Mouse (Mus musculus) forebrain, embryonic 12.5 days (tissue): ENCODE results near the gene Mxra7. TPM values are rescaled to one million over a fixed set of nuclear protein-coding genes. Genes with fewer than 3 reads are reported as not detected.

Source experiments
- ATAC-seq: fragments of 200-750 bp; cut with Nextera tagmentation; 2 replicates; pipeline ENCODE4 v1.8.0; 2017; ENCODE audit warnings: moderate TSS enrichment; ENCODE audit not compliant: low FRiP score
- H3K27ac ChIP-seq: fragments of 300-500 bp; sonication (generic); 2 replicates; pipeline ENCODE4 v1.5.1; 2016; ENCODE audit warnings: mild to moderate bottlenecking
- H3K27me3 ChIP-seq: fragments of 300-500 bp; sonication (generic); 2 replicates; pipeline ENCODE4 v1.6.1; 2016; ENCODE audit warnings: mild to moderate bottlenecking
- H3K36me3 ChIP-seq: fragments of 300-500 bp; sonication (generic); replicated peaks from 2 replicates; pipeline ENCODE4 v1.6.1; 2016; ENCODE audit warnings: mild to moderate bottlenecking
- H3K4me1 ChIP-seq: fragments of 300-500 bp; sonication (generic); 2 replicates; pipeline ENCODE4 v1.6.1; 2016
- H3K4me2 ChIP-seq: fragments of 300-500 bp; sonication (generic); 2 replicates; pipeline ENCODE4 v1.6.1; 2016; ENCODE audit warnings: mild to moderate bottlenecking, moderate library complexity
- H3K4me3 ChIP-seq: fragments of 300-500 bp; sonication (generic); replicated peaks from 2 replicates; pipeline ENCODE4 v1.5.1; 2016; ENCODE audit warnings: mild to moderate bottlenecking
- H3K9ac ChIP-seq: fragments of 300-500 bp; sonication (generic); 2 replicates; pipeline ENCODE4 v1.6.1; 2016; ENCODE audit warnings: mild to moderate bottlenecking
- H3K9me3 ChIP-seq: fragments of 300-500 bp; sonication (generic); 2 replicates; pipeline ENCODE4 v1.6.1; 2016
- WGBS: fragments of 180-500 bp; shearing (Covaris S2); methylation state at CpG from one replicate; pipeline ENCODE4 v1.1.7; 2016; 5-methylcytosine and 5-hydroxymethylcytosine counted together
- polyA plus RNA-seq: library from polyadenylated mRNA; unstranded; fragments of >200 nt; fragmentation: Nextera tagmentation; extraction: Ambion mirVana; gene quantifications from 2 replicates; pipeline ENCODE4 v1.2.1, GENCODE M21; 2016

Mxra7 gene
- polyA plus RNA-seq, 1 experiment from 2014 or later: 25.9 TPM

DNA sequence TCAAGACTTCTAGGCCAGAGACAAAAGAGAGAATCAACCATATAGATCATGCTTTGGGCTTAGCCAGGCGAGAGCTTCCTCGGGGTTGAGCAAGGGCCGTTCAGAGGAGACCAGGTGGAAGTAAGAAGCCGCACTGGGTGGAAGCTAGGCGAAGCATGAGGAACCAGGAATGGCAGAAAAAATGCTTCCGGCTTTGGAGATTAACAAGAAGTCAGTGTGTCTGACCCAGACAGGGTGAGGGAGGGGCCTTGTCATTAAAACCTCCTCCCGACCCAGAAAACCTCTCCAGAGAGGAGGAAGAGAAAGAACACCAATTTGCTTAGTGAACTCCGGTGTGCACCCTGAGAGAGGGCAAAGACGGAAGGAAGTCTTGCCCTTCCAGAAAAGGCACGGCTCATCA lies 43.6 kb downstream of the Mxra7 start:
- Histone ChIP-seq H3K27me3 (no peaks in the 10 kb centered on the region), H3K4me1 (no peaks in the 10 kb centered on the region), H3K9me3 (no peaks in the 10 kb centered on the region), H3K36me3 (no peaks in the 10 kb centered on the region), H3K9ac (no peak overlapping the region), H3K27ac (no peak overlapping the region), H3K4me2 (no peak overlapping the region), H3K4me3 (no peak overlapping the region)
- ATAC-seq: no peak
- 93% methylated on average over 10 of the region's 10 CpGs for WGBS

- no peaks in the 10 kb centered on the region for H3K4me1 ChIP-seq
- no peaks in the 10 kb centered on the region for H3K9me3 ChIP-seq
- no peak overlapping the region for H3K9ac ChIP-seq
- no peak overlapping the region for H3K4me3 ChIP-seq
- no peak overlapping the region for H3K4me2 ChIP-seq
- no peaks in the 10 kb centered on the region for H3K36me3 ChIP-seq
- H3K27me3 ChIP-seq: no peaks in the 10 kb centered on the region
- H3K27ac ChIP-seq: no peak overlapping the region
- no peak for ATAC-seq
- 76% methylated on average over 9 of the region's 9 CpGs for WGBS
These were observed 45.1 kb downstream of the Mxra7 start for GRCm38 (mm10) chr11:116782737-116783145.

GRCm38 (mm10) chr11:116775407-116775806 lies 52.4 kb downstream of the Mxra7 start, which contains the start of gene St6galnac1:
Gene St6galnac1 (minus strand): TSS chr11:116775507.
- ATAC-seq: no peak
- 90% methylated on average over 7 of the region's 7 CpGs for WGBS

GRCm38 (mm10) chr11:116773205-116773604 lies 54.6 kb downstream of the Mxra7 start:
- Histone ChIP-seq H3K9ac (no peak overlapping the region), H3K4me2 (no peak overlapping the region), H3K27ac (no peak overlapping the region), H3K9me3 (no peaks in the 10 kb centered on the region), H3K36me3 (no peaks in the 10 kb centered on the region), H3K4me3 (no peak overlapping the region), H3K27me3 (no peaks in the 10 kb centered on the region), H3K4me1 (no peaks in the 10 kb centered on the region)
- 63% methylated on average over 2 of the region's 2 CpGs for WGBS
- ATAC-seq: no peak

More at GRCm38 (mm10) chr11:116775407-116775806, 52.4 kb downstream of the Mxra7 start, which contains the start of gene St6galnac1:
- H3K27me3 ChIP-seq: no peaks in the 10 kb centered on the region
- H3K36me3 ChIP-seq: no peaks in the 10 kb centered on the region
- no peak within 1 kb of the TSS for H3K4me3 ChIP-seq
- H3K9ac ChIP-seq: no peak within 1 kb of the TSS
- H3K4me2 ChIP-seq: no peak within 1 kb of the TSS
- H3K4me1 ChIP-seq: no peaks in the 10 kb centered on the region
- H3K9me3 ChIP-seq: no peaks in the 10 kb centered on the region
- no peak within 1 kb of the TSS for H3K27ac ChIP-seq

DNA sequence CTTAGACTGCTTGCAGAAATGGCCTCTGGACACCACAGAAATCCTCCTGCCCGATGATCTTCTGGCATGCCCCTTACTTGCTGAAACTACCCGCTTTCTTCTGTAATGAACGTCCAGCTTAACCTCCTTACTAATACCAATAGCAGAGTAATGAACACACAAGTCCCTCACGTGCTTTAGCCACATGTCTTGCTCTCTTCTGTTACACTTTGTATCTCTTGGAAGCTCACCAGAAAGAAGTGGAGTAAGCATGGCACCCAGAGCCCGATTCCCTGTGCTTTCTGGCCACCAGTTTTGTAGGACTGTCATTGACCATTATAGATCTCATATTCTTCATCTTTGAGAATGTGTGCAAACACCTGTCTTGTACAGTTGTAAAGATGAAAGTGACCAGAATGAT lies 58.0 kb downstream of the Mxra7 start:
- H3K4me3 ChIP-seq: no peak overlapping the region
- no peaks in the 10 kb centered on the region for H3K27me3 ChIP-seq
- no peak for ATAC-seq
- H3K9ac ChIP-seq: no peak overlapping the region
- 84% methylated on average over 5 of the region's 5 CpGs for WGBS
- H3K4me1 ChIP-seq: no peaks in the 10 kb centered on the region
- H3K36me3 ChIP-seq: no peaks in the 10 kb centered on the region
- no peak overlapping the region for H3K27ac ChIP-seq
- H3K9me3 ChIP-seq: no peaks in the 10 kb centered on the region
- H3K4me2 ChIP-seq: no peak overlapping the region

- WGBS: 92% methylated on average over 2 of the region's 2 CpGs
- no peak overlapping the region for H3K9ac ChIP-seq
- no peak overlapping the region for H3K4me3 ChIP-seq
- ATAC-seq: no peak
- H3K27ac ChIP-seq: no peak overlapping the region
- H3K4me1 ChIP-seq: no peaks in the 10 kb centered on the region
- no peaks in the 10 kb centered on the region for H3K27me3 ChIP-seq
- H3K9me3 ChIP-seq: no peaks in the 10 kb centered on the region
- H3K4me2 ChIP-seq: no peak overlapping the region
- no peaks in the 10 kb centered on the region for H3K36me3 ChIP-seq
These were observed 62.9 kb downstream of the Mxra7 start for GRCm38 (mm10) chr11:116764946-116765345.

- Histone ChIP-seq H3K4me1 (no peaks in the 10 kb centered on the region), H3K4me2 (no peak overlapping the region), H3K9ac (no peak overlapping the region), H3K27me3 (no peaks in the 10 kb centered on the region), H3K27ac (no peak overlapping the region), H3K4me3 (no peak overlapping the region), H3K36me3 (no peaks in the 10 kb centered on the region), H3K9me3 (no peaks in the 10 kb centered on the region)
- ATAC-seq: no peak
- WGBS: 90% methylated on average over 7 of the region's 7 CpGs
These were observed 63.5 kb downstream of the Mxra7 start for GRCm38 (mm10) chr11:116764346-116764745.

- 92% methylated on average over 4 of the region's 4 CpGs for WGBS
- H3K4me1 ChIP-seq: no peaks in the 10 kb centered on the region
- no peak for ATAC-seq
- no peak overlapping the region for H3K4me3 ChIP-seq
- no peak overlapping the region for H3K27ac ChIP-seq
- no peaks in the 10 kb centered on the region for H3K27me3 ChIP-seq
- no peak overlapping the region for H3K4me2 ChIP-seq
- H3K9ac ChIP-seq: no peak overlapping the region
- no peaks in the 10 kb centered on the region for H3K36me3 ChIP-seq
- H3K9me3 ChIP-seq: no peaks in the 10 kb centered on the region
These were observed 72.7 kb downstream of the Mxra7 start for GRCm38 (mm10) chr11:116755191-116755590.

- WGBS: 88% methylated on average over 5 of the region's 5 CpGs
- H3K4me2 ChIP-seq: no peak overlapping the region
- no peaks in the 10 kb centered on the region for H3K36me3 ChIP-seq
- no peaks in the 10 kb centered on the region for H3K4me1 ChIP-seq
- no peak overlapping the region for H3K9ac ChIP-seq
- H3K27me3 ChIP-seq: no peaks in the 10 kb centered on the region
- no peak overlapping the region for H3K27ac ChIP-seq
- H3K9me3 ChIP-seq: no peaks in the 10 kb centered on the region
- H3K4me3 ChIP-seq: no peak overlapping the region
- no peak for ATAC-seq
These were observed 74.0 kb downstream of the Mxra7 start for GRCm38 (mm10) chr11:116753674-116754470.

Other genes starting within 250 kb of the Mxra7 start
- gene Ube2o, start 246.6 kb downstream of the Mxra7 start, polyA plus RNA-seq: 12.5 and 17.3 TPM in 2 replicates
- gene Aanat, start 241.6 kb downstream of the Mxra7 start, polyA plus RNA-seq: 0.24 TPM in 1 of 2 replicates, not detected in the other
- gene Rhbdf2, start 201.0 kb downstream of the Mxra7 start, polyA plus RNA-seq: 1.4 and 1.9 TPM in 2 replicates
- gene Prcd, start 174.5 kb downstream of the Mxra7 start, polyA plus RNA-seq: 0.76 and 1.3 TPM in 2 replicates
- gene Cygb, start 173.7 kb downstream of the Mxra7 start, polyA plus RNA-seq: 4.2 and 4.3 TPM in 2 replicates
- gene St6galnac1, start 52.5 kb downstream of the Mxra7 start, polyA plus RNA-seq: not detected in 2 replicates
- gene Mettl23, start 15.2 kb upstream of the Mxra7 start, polyA plus RNA-seq: 65.5 and 65.8 TPM in 2 replicates
- gene Jmjd6, start 15.4 kb upstream of the Mxra7 start, polyA plus RNA-seq: 87.8 and 93.5 TPM in 2 replicates
- gene Mfsd11, start 24.4 kb upstream of the Mxra7 start, polyA plus RNA-seq: 33.7 and 40.2 TPM in 2 replicates
- 902 and 945 TPM in 2 replicates for gene Srsf2, start 25.0 kb upstream of the Mxra7 start, polyA plus RNA-seq
- 17.8 and 19.0 TPM in 2 replicates for gene Mgat5b, start 90.8 kb upstream of the Mxra7 start, polyA plus RNA-seq